Mouse (Mus musculus) neural tube, embryonic 13.5 days (tissue): ENCODE measurements around the gene Krt18. TPM values are rescaled to one million over a fixed set of nuclear protein-coding genes. Genes with fewer than 3 reads are reported as not detected.

Experiments used
- ATAC-seq: fragments of 200-750 bp; cut with Nextera tagmentation; 2 replicates; pipeline ENCODE4 v1.8.0; 2017; ENCODE audit warnings: low read depth, mild to moderate bottlenecking, moderate TSS enrichment, moderate library complexity
- H3K27ac ChIP-seq: fragments of 300-500 bp; sonication (generic); replicated peaks from 2 replicates; pipeline ENCODE4 v1.5.1; 2015; ENCODE audit warnings: moderate library complexity, mild to moderate bottlenecking, inconsistent platforms
- H3K27me3 ChIP-seq: fragments of 300-500 bp; sonication (generic); 2 replicates; pipeline ENCODE4 v1.6.1; 2015; ENCODE audit warnings: mild to moderate bottlenecking, inconsistent platforms
- H3K36me3 ChIP-seq: fragments of 300-500 bp; sonication (generic); 2 replicates; pipeline ENCODE4 v1.6.1; 2015; ENCODE audit warnings: mild to moderate bottlenecking, inconsistent platforms
- H3K4me1 ChIP-seq: fragments of 300-500 bp; sonication (generic); replicated peaks from 2 replicates; pipeline ENCODE4 v1.6.1; 2015; ENCODE audit warnings: inconsistent platforms
- H3K4me2 ChIP-seq: fragments of 300-500 bp; sonication (generic); 2 replicates; pipeline ENCODE4 v1.6.1; 2015; ENCODE audit warnings: inconsistent platforms, mild to moderate bottlenecking, moderate library complexity
- H3K4me3 ChIP-seq: fragments of 300-500 bp; sonication (generic); 2 replicates; pipeline ENCODE4 v1.5.1; 2015; ENCODE audit warnings: mild to moderate bottlenecking, inconsistent platforms
- H3K9ac ChIP-seq: fragments of 300-500 bp; sonication (generic); 2 replicates; pipeline ENCODE4 v1.6.1; 2015; ENCODE audit warnings: moderate library complexity, mild to moderate bottlenecking, inconsistent platforms
- H3K9me3 ChIP-seq: fragments of 300-500 bp; sonication (generic); 2 replicates; pipeline ENCODE4 v1.6.1; 2016; ENCODE audit warnings: inconsistent platforms
- WGBS: fragments of 180-500 bp; shearing (Covaris S2); methylation state at CpG from one replicate; pipeline ENCODE4 v1.1.7; 2015; 5-methylcytosine and 5-hydroxymethylcytosine counted together
- polyA plus RNA-seq: library from polyadenylated mRNA; unstranded; fragments of >200 nt; fragmentation: Nextera tagmentation; extraction: Ambion mirVana; gene quantifications from 2 replicates; pipeline ENCODE4 v1.2.1, GENCODE M21; 2015

Gene Krt18
- polyA plus RNA-seq, 1 experiment from 2014 or later, result 1.4 TPM

- 91% methylated on average over 11 of the region's 11 CpGs for WGBS
- no peak overlapping the region for H3K4me3 ChIP-seq
- no peak overlapping the region for H3K27ac ChIP-seq
- no peaks in the 10 kb centered on the region for H3K36me3 ChIP-seq
- peaks cover 7% of the 10 kb centered on the region; the same call in 1 of the 2 replicates for H3K9me3 ChIP-seq
- no peak for ATAC-seq
- peaks cover 12% of the 10 kb centered on the region for H3K4me1 ChIP-seq
- no peak overlapping the region for H3K4me2 ChIP-seq
- H3K9ac ChIP-seq, result no peak overlapping the region
- H3K27me3 ChIP-seq, result peaks cover 49% of the 10 kb centered on the region
Observed at GRCm38 (mm10) chr15:101999156-101999555, 28.8 kb upstream of the Krt18 start.

- Histone ChIP-seq H3K4me2 (no peak overlapping the region), H3K4me3 (no peak overlapping the region), H3K36me3 (no peaks in the 10 kb centered on the region), H3K9me3 (peaks cover 7% of the 10 kb centered on the region; the same call in 1 of the 2 replicates), H3K27ac (no peak overlapping the region), H3K27me3 (peaks cover 51% of the 10 kb centered on the region), H3K9ac (no peak overlapping the region), H3K4me1 (peaks cover 12% of the 10 kb centered on the region)
- no peak for ATAC-seq
- 91% methylated on average over 11 of the region's 11 CpGs for WGBS
Observed at GRCm38 (mm10) chr15:101999676-102000335, 28.2 kb upstream of the Krt18 start.

GRCm38 (mm10) chr15:102002646-102003488 lies 25.1 kb upstream of the Krt18 start:
- Histone ChIP-seq H3K9me3 (no peaks in the 10 kb centered on the region), H3K27ac (no peak overlapping the region), H3K9ac (peak overlapping the region; percentile 52), H3K27me3 (peaks cover 70% of the 10 kb centered on the region), H3K4me2 (peak overlapping the region; percentile 49), H3K36me3 (no peaks in the 10 kb centered on the region), H3K4me1 (peaks cover 32% of the 10 kb centered on the region), H3K4me3 (peak overlapping the region; percentile 24)
- 2% methylated on average over 34 of the region's 34 CpGs for WGBS
- ATAC-seq, result no peak

GRCm38 (mm10) chr15:102003516-102003915 lies 24.5 kb upstream of the Krt18 start:
- H3K4me1 ChIP-seq, result peaks cover 38% of the 10 kb centered on the region
- no peaks in the 10 kb centered on the region for H3K9me3 ChIP-seq
- H3K27me3 ChIP-seq, result peaks cover 70% of the 10 kb centered on the region
- peak overlapping the region; percentile 52; the same call in 1 of the 2 replicates for H3K9ac ChIP-seq
- peak overlapping the region; percentile 49 for H3K4me2 ChIP-seq
- no peak for ATAC-seq
- no peaks in the 10 kb centered on the region for H3K36me3 ChIP-seq
- peak overlapping the region; percentile 24; the same call in 1 of the 2 replicates for H3K4me3 ChIP-seq
- WGBS, result 20% methylated on average over 12 of the region's 12 CpGs
- H3K27ac ChIP-seq, result no peak overlapping the region

- peak within 1 kb of the TSS; percentile 24 for H3K4me3 ChIP-seq
- H3K4me1 ChIP-seq, result peaks cover 41% of the 10 kb centered on the region
- H3K9me3 ChIP-seq, result no peaks in the 10 kb centered on the region
- no peak within 1 kb of the TSS for H3K27ac ChIP-seq
- H3K4me2 ChIP-seq, result peak within 1 kb of the TSS; percentile 49
- peak within 1 kb of the TSS; percentile 52; the same call in 1 of the 2 replicates for H3K9ac ChIP-seq
- peaks cover 70% of the 10 kb centered on the region for H3K27me3 ChIP-seq
- no peaks in the 10 kb centered on the region for H3K36me3 ChIP-seq
- WGBS, result 21% methylated on average over 11 of the region's 11 CpGs
- no peak for ATAC-seq
Observed at GRCm38 (mm10) chr15:102004189-102004588, 23.8 kb upstream of the Krt18 start, which contains the start of gene Krt8. TSS of gene Krt8 (minus strand) at chr15:102004482.

GRCm38 (mm10) chr15:102005290-102005689 lies 22.7 kb upstream of the Krt18 start:
- WGBS, result 35% methylated on average over 4 of the region's 4 CpGs
- H3K9ac ChIP-seq, result no peak overlapping the region
- peaks cover 65% of the 10 kb centered on the region for H3K27me3 ChIP-seq
- H3K4me2 ChIP-seq, result no peak overlapping the region
- no peak for ATAC-seq
- H3K9me3 ChIP-seq, result no peaks in the 10 kb centered on the region
- no peak overlapping the region for H3K4me3 ChIP-seq
- H3K27ac ChIP-seq, result no peak overlapping the region
- no peaks in the 10 kb centered on the region for H3K36me3 ChIP-seq
- peaks cover 43% of the 10 kb centered on the region for H3K4me1 ChIP-seq

GRCm38 (mm10) chr15:102006317-102006716 lies 21.7 kb upstream of the Krt18 start:
- 45% methylated on average over 11 of the region's 11 CpGs for WGBS
- Histone ChIP-seq H3K9me3 (no peaks in the 10 kb centered on the region), H3K4me3 (no peak overlapping the region), H3K36me3 (no peaks in the 10 kb centered on the region), H3K27me3 (peaks cover 55% of the 10 kb centered on the region), H3K27ac (no peak overlapping the region), H3K9ac (no peak overlapping the region), H3K4me2 (no peak overlapping the region), H3K4me1 (peaks cover 48% of the 10 kb centered on the region)
- ATAC-seq, result no peak

GRCm38 (mm10) chr15:102007097-102008069 lies 20.6 kb upstream of the Krt18 start:
- no peak overlapping the region for H3K4me3 ChIP-seq
- H3K9me3 ChIP-seq, result no peaks in the 10 kb centered on the region
- no peak overlapping the region for H3K4me2 ChIP-seq
- H3K9ac ChIP-seq, result no peak overlapping the region
- H3K4me1 ChIP-seq, result peaks cover 50% of the 10 kb centered on the region
- WGBS, result 31% methylated on average over 12 of the region's 12 CpGs
- H3K27ac ChIP-seq, result peak overlapping the region; percentile 52; the same call in 1 of the 2 replicates
- peaks cover 46% of the 10 kb centered on the region for H3K27me3 ChIP-seq
- H3K36me3 ChIP-seq, result no peaks in the 10 kb centered on the region
- peak; percentile 71; the same call in 1 of the 2 replicates for ATAC-seq

GRCm38 (mm10) chr15:102010569-102011245 lies 17.3 kb upstream of the Krt18 start:
- 59% methylated on average over 3 of the region's 3 CpGs for WGBS
- Histone ChIP-seq H3K27ac (0 out of 2 replicates have a peak overlapping the region, but pooled peaks have one; percentile 18), H3K9me3 (no peaks in the 10 kb centered on the region), H3K36me3 (no peaks in the 10 kb centered on the region), H3K4me1 (peaks cover 45% of the 10 kb centered on the region), H3K4me2 (no peak overlapping the region), H3K4me3 (no peak overlapping the region), H3K9ac (no peak overlapping the region), H3K27me3 (peaks cover 13% of the 10 kb centered on the region)
- ATAC-seq, result no peak

- Histone ChIP-seq H3K9me3 (no peaks in the 10 kb centered on the region), H3K27me3 (no peaks in the 10 kb centered on the region), H3K4me1 (peaks cover 40% of the 10 kb centered on the region), H3K4me2 (no peak overlapping the region), H3K4me3 (no peak overlapping the region), H3K9ac (no peak overlapping the region), H3K27ac (no peak overlapping the region), H3K36me3 (no peaks in the 10 kb centered on the region)
- ATAC-seq, result no peak
- 37% methylated on average over 4 of the region's 4 CpGs for WGBS
Observed at GRCm38 (mm10) chr15:102012260-102012765, 15.7 kb upstream of the Krt18 start.

- Histone ChIP-seq H3K36me3 (no peaks in the 10 kb centered on the region), H3K4me3 (no peak overlapping the region), H3K9me3 (no peaks in the 10 kb centered on the region), H3K9ac (no peak overlapping the region), H3K4me2 (no peak overlapping the region), H3K27ac (no peak overlapping the region), H3K27me3 (no peaks in the 10 kb centered on the region), H3K4me1 (peaks cover 27% of the 10 kb centered on the region)
- 64% methylated on average over 3 of the region's 3 CpGs for WGBS
- ATAC-seq, result no peak
Observed at GRCm38 (mm10) chr15:102013651-102014050, 14.3 kb upstream of the Krt18 start.
